Mouse (Mus musculus): ENCODE data around the gene Ppm1h. TPM values are rescaled to one million over a fixed set of nuclear protein-coding genes. Genes with fewer than 3 reads are reported as not detected.

Gene Ppm1h
- polyA plus RNA-seq, 1 experiment: 13.4 TPM

GRCm38 (mm10) chr10:122821549-122821948 is 143.0 kb downstream of the Ppm1h start:
- peak; percentile 37 for DNase-seq (ENCODE audit: low read depth)
- TF ChIP-seq CTCF (IDR thresholded peaks at IDR 0.05; ENCODE audit: borderline replicate concordance, extremely low read depth, insufficient read depth, insufficient read length) (no peak), POLR2A (IDR thresholded peaks at IDR 0.05; ENCODE audit: borderline replicate concordance, extremely low read depth, insufficient read depth, insufficient read length, poor library complexity, severe bottlenecking) (no peak)

DNA sequence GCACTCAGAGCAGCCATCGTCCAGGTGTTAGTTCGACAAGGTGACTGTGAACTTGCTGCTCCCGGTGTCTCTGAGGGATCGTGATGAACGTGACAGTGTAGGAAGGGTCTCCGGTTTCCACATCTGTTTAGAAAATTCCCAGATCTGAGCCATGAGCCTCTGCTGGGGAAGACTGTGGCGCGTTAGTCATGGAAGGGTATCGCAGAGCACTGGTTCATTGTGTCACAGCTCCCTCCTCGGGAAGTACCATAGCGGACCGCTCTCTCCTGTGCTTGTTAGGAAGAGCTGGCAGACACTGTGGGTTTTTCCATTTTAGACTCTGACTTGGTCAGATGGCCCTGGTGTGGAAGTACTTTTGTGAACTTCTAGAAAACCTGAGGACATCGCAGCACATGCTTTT is 145.1 kb downstream of the Ppm1h start:
- no peak for TF ChIP-seq POLR2A (IDR thresholded peaks at IDR 0.05; ENCODE audit: borderline replicate concordance, extremely low read depth, insufficient read depth, insufficient read length, poor library complexity, severe bottlenecking)
- no peak for TF ChIP-seq CTCF (IDR thresholded peaks at IDR 0.05; ENCODE audit: borderline replicate concordance, extremely low read depth, insufficient read depth, insufficient read length)
- DNase-seq (ENCODE audit: low read depth): no peak

DNA sequence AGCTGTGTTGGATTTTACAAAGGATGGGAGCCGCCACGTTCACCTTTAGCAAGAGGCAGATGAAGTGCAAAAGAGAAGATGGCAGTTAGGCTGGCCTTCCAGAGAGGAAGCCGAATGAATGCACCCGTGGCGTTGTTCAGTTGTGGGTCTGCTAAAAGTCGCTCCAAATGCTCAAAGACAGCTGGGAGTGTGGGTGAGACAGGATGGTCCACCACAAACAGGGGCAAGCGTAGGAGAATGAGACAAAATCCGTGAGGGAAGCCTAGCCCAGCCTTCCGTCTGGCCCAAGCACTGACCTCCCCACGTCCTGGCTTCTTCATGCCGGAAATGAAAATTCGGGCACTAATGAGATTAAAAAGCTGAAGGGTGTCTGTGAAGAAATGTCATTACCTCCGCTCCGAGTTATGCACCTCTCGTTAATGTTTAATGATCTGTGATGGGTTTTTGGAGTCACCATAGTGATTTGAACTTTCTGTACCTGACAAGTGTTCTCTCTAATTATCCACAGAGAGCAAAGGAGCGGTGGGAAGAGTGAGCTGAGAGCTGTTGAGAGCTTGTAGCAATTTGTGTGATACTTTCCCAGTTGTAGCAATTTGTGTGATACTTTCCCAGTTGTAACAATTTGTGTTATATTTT is 148.3 kb downstream of the Ppm1h start:
- no peak for DNase-seq (ENCODE audit: low read depth)
- no peak for TF ChIP-seq POLR2A (IDR thresholded peaks at IDR 0.05; ENCODE audit: borderline replicate concordance, extremely low read depth, insufficient read depth, insufficient read length, poor library complexity, severe bottlenecking)
- TF ChIP-seq CTCF (IDR thresholded peaks at IDR 0.05; ENCODE audit: borderline replicate concordance, extremely low read depth, insufficient read depth, insufficient read length): no peak

GRCm38 (mm10) chr10:122827719-122828414 is 149.3 kb downstream of the Ppm1h start:
- no peak for DNase-seq (ENCODE audit: low read depth)

DNA sequence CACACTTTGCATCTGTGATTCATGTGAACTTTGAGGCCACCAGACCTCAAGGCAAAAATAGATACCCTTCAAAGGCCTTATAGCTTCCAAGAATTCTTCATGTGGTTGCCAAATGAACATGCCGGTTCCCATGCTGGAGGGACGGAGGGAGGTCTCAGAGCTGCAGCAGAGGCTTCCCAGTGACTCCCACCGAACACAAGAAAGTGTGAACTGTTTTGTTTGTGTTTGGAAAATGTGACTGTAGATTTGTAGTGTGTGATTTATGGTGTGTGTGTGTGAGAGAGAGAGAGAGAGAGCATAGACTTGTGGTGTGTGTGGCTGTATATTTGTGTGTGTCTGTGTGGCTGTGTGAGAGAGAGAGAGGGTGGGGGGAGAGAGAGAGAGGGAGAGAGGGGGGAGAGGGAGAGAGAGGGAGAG is 151.2 kb downstream of the Ppm1h start:
- DNase-seq (ENCODE audit: low read depth): no peak
- TF ChIP-seq CTCF (IDR thresholded peaks at IDR 0.05; ENCODE audit: borderline replicate concordance, extremely low read depth, insufficient read depth, insufficient read length) (no peak), POLR2A (IDR thresholded peaks at IDR 0.05; ENCODE audit: borderline replicate concordance, extremely low read depth, insufficient read depth, insufficient read length, poor library complexity, severe bottlenecking) (no peak)

More at GRCm38 (mm10) chr10:122827719-122828414, 149.3 kb downstream of the Ppm1h start:
- TF ChIP-seq POLR2A (IDR thresholded peaks at IDR 0.05; ENCODE audit: borderline replicate concordance, extremely low read depth, insufficient read depth, insufficient read length, poor library complexity, severe bottlenecking): no peak
- TF ChIP-seq CTCF (IDR thresholded peaks at IDR 0.05; ENCODE audit: borderline replicate concordance, extremely low read depth, insufficient read depth, insufficient read length): no peak

- TF ChIP-seq CTCF (IDR thresholded peaks at IDR 0.05; ENCODE audit: borderline replicate concordance, extremely low read depth, insufficient read depth, insufficient read length) (no peak), POLR2A (IDR thresholded peaks at IDR 0.05; ENCODE audit: borderline replicate concordance, extremely low read depth, insufficient read depth, insufficient read length, poor library complexity, severe bottlenecking) (no peak)
- no peak for DNase-seq (ENCODE audit: low read depth)
Measured at GRCm38 (mm10) chr10:122830638-122831037, 152.1 kb downstream of the Ppm1h start.

DNA sequence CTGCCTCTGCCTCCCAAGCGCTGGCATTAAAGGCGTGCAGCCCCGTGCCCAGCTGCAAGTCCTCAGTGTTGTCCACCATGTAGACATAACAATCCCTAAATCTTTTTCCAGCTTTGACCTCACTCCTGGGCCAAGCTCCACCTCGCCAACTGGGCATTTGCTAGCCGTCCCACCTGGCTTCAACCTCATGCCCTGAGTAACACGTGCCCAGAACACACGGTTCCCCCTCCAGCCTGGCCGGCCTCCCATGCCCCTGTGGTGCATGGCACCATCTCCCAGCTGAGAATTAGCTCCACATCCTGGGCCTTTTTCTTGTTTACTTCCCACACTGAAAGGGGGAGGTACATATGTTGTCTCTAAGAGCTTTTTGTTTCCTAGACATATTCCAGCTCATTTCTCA is 163.5 kb downstream of the Ppm1h start:
- TF ChIP-seq POLR2A (IDR thresholded peaks at IDR 0.05; ENCODE audit: borderline replicate concordance, extremely low read depth, insufficient read depth, insufficient read length, poor library complexity, severe bottlenecking) (no peak), CTCF (IDR thresholded peaks at IDR 0.05; ENCODE audit: borderline replicate concordance, extremely low read depth, insufficient read depth, insufficient read length) (no peak)
- no peak for DNase-seq (ENCODE audit: low read depth)

GRCm38 (mm10) chr10:122842961-122843360 is 164.4 kb downstream of the Ppm1h start:
- no peak for TF ChIP-seq CTCF (IDR thresholded peaks at IDR 0.05; ENCODE audit: borderline replicate concordance, extremely low read depth, insufficient read depth, insufficient read length)
- no peak for TF ChIP-seq POLR2A (IDR thresholded peaks at IDR 0.05; ENCODE audit: borderline replicate concordance, extremely low read depth, insufficient read depth, insufficient read length, poor library complexity, severe bottlenecking)
- DNase-seq (ENCODE audit: low read depth): no peak

- TF ChIP-seq CTCF (IDR thresholded peaks at IDR 0.05; ENCODE audit: borderline replicate concordance, extremely low read depth, insufficient read depth, insufficient read length): no peak
- no peak for TF ChIP-seq POLR2A (IDR thresholded peaks at IDR 0.05; ENCODE audit: borderline replicate concordance, extremely low read depth, insufficient read depth, insufficient read length, poor library complexity, severe bottlenecking)
- DNase-seq (ENCODE audit: low read depth): peak; percentile 70
Measured at GRCm38 (mm10) chr10:122845471-122845870, 166.9 kb downstream of the Ppm1h start.

GRCm38 (mm10) chr10:122846476-122846875 is 167.9 kb downstream of the Ppm1h start:
- no peak for DNase-seq (ENCODE audit: low read depth)
- TF ChIP-seq CTCF (IDR thresholded peaks at IDR 0.05; ENCODE audit: borderline replicate concordance, extremely low read depth, insufficient read depth, insufficient read length) (no peak), POLR2A (IDR thresholded peaks at IDR 0.05; ENCODE audit: borderline replicate concordance, extremely low read depth, insufficient read depth, insufficient read length, poor library complexity, severe bottlenecking) (no peak)

- DNase-seq (ENCODE audit: low read depth): no peak
- no peak for TF ChIP-seq CTCF (IDR thresholded peaks at IDR 0.05; ENCODE audit: borderline replicate concordance, extremely low read depth, insufficient read depth, insufficient read length)
- TF ChIP-seq POLR2A (IDR thresholded peaks at IDR 0.05; ENCODE audit: borderline replicate concordance, extremely low read depth, insufficient read depth, insufficient read length, poor library complexity, severe bottlenecking): no peak
Measured at GRCm38 (mm10) chr10:122848020-122848457, 169.5 kb downstream of the Ppm1h start.

All from brain, embryonic 14.5 days (tissue).